Mouse (Mus musculus): ENCODE data around the gene Dusp1.

GRCm38 (mm10) chr17:26605636-26606035, 43.7 kb upstream of the Dusp1 start:
- no peak for TF ChIP-seq TAL1 (IDR thresholded peaks at IDR 0.05; ENCODE audit: low read length)
- no peak for TF ChIP-seq GATA1 (IDR thresholded peaks at IDR 0.05; ENCODE audit: low read length)

Measured in erythroblast, embryonic 14.5 days (primary cell).